Mouse (Mus musculus) hindbrain, postnatal 0 days (tissue): ENCODE measurements at regions not wholly inside any gene's neighbourhood (a gene's known extent, or its start where the extent isn't known, plus 50 kb on each side); places are given as distances from the start of the nearest gene placed in this dataset.

Source experiments
- ATAC-seq: fragments of 200-750 bp; cut with Nextera tagmentation; 2 replicates; pipeline ENCODE4 v1.8.0; 2017; ENCODE audit warnings: mild to moderate bottlenecking, moderate TSS enrichment, moderate library complexity
- DNase-seq: peaks from one replicate; pipeline ENCODE4 v3.0.0-alpha.2; 2015; ENCODE audit warnings: low spot score
- H3K27ac ChIP-seq: fragments of 300-500 bp; sonication (generic); 2 replicates; pipeline ENCODE4 v1.5.1; 2014; ENCODE audit warnings: mild to moderate bottlenecking
- H3K27me3 ChIP-seq: fragments of 300-500 bp; sonication (generic); 2 replicates; pipeline ENCODE4 v1.6.1; 2014; ENCODE audit warnings: low read length, mixed read lengths; ENCODE audit not compliant: insufficient read depth
- H3K36me3 ChIP-seq: fragments of 300-500 bp; sonication (generic); 2 replicates; pipeline ENCODE4 v1.6.1; 2014; ENCODE audit warnings: low read length, mixed read lengths; ENCODE audit not compliant: insufficient read depth
- H3K4me1 ChIP-seq: fragments of 300-500 bp; sonication (generic); 2 replicates; pipeline ENCODE4 v1.6.1; 2014; ENCODE audit warnings: antibody characterized with exemption, low read length, mixed read lengths; ENCODE audit not compliant: insufficient read depth
- H3K4me2 ChIP-seq: fragments of 300-500 bp; sonication (generic); 2 replicates; pipeline ENCODE4 v1.6.1; 2014; ENCODE audit warnings: low read depth, mild to moderate bottlenecking, low read length, moderate library complexity, mixed read lengths
- H3K4me3 ChIP-seq: fragments of 300-500 bp; sonication (generic); 2 replicates; pipeline ENCODE4 v1.5.1; 2014; ENCODE audit warnings: low read length
- H3K9ac ChIP-seq: fragments of 300-500 bp; sonication (generic); replicated peaks from 2 replicates; pipeline ENCODE4 v1.6.1; 2014; ENCODE audit warnings: mild to moderate bottlenecking, low read length, moderate library complexity, mixed read lengths
- H3K9me3 ChIP-seq: fragments of 300-500 bp; sonication (generic); 2 replicates; pipeline ENCODE4 v1.6.1; 2016; ENCODE audit warnings: low read length, mixed read lengths
- CTCF ChIP-seq: IDR thresholded peaks from 2 replicates; pipeline ENCODE4 v1.5.1; 2016; ENCODE audit warnings: antibody characterized with exemption, control low read depth, low read depth
- WGBS: fragments of 180-500 bp; shearing (Covaris S2); extraction: QIAGEN DNeasy Blood & Tissue Kit; methylation state at CpG from one replicate; pipeline ENCODE4 v1.1.7; 2014; 5-methylcytosine and 5-hydroxymethylcytosine counted together

DNA sequence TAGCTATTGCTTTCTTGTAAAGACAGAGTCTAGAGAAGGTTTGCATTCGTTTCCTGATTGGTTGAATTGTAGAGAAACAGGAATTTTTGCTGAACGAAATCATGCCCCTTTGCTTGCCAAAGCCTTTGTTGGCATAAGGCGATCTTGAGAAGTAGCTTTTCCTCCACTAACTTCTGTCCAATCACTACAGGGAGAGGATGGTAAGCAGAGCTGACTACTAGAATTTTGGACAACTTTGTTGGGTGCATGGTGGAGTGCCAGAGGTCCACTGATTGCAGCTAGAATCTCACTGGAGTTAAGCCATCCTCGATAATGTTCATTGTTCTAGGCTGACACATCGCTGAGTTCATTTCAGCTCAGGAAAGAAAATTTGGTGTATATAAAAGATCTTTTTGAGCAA is 131.1 kb upstream of the Nabp1 start:
- no peak overlapping the region for H3K4me3 ChIP-seq
- H3K27me3 ChIP-seq = no peaks in the 10 kb centered on the region
- H3K9me3 ChIP-seq = no peaks in the 10 kb centered on the region
- no peak for TF ChIP-seq CTCF
- peaks cover 6% of the 10 kb centered on the region for H3K4me1 ChIP-seq
- ATAC-seq (no peak), DNase-seq (no peak)
- no peak overlapping the region for H3K27ac ChIP-seq
- 85% methylated on average over 5 of the region's 5 CpGs for WGBS
- no peaks in the 10 kb centered on the region for H3K36me3 ChIP-seq
- H3K4me2 ChIP-seq = no peak overlapping the region
- H3K9ac ChIP-seq = no peak overlapping the region

DNA sequence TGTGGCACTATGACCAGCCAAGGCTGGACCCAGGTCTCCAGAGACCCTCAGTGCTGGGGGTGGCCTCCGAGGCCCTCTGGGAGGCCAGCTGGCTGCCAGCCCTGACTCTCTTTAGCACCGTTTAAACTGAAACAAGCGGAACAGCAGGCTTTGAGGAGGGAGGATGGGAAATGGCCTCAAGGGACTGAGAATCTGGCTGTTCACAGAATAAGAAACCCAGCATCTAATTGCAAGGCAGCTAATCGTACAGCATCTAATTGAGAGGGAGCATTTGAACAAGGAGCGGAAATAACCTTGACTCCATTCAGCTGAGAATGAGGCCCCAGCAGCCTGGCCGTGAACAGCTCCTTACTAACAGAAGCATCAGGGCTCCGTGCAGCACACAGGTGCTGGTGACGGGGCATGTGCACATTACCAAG is 129.2 kb upstream of the Nabp1 start:
- peaks cover 6% of the 10 kb centered on the region for H3K4me1 ChIP-seq
- H3K36me3 ChIP-seq = no peaks in the 10 kb centered on the region
- H3K27ac ChIP-seq = no peak overlapping the region
- no peak overlapping the region for H3K4me3 ChIP-seq
- no peaks in the 10 kb centered on the region for H3K9me3 ChIP-seq
- ATAC-seq (peak; percentile 59), DNase-seq (peak; percentile 61)
- TF ChIP-seq CTCF = no peak
- WGBS = 13% methylated on average over 8 of the region's 8 CpGs
- no peak overlapping the region for H3K4me2 ChIP-seq
- H3K27me3 ChIP-seq = no peaks in the 10 kb centered on the region
- no peak overlapping the region for H3K9ac ChIP-seq

DNA sequence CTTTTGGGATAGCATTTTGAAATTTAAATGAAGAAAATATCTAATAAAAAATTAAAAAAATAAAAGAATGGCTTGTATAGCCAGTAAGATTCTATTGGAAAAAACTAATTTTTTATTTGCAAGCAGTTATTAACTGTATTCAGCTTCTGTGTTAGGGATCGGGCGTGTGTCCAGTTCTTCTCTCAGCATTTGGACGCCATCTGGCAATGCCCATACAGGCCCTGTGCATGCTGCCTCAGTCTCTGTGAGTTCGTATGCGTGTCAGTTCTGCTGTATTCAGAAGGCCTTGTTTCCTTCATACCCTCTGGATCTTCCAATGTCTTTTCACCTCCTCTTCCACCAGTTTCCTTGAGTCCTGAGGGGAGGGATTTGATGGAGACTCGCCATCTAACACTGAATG is 123.8 kb upstream of the Nabp1 start:
- 86% methylated on average over 6 of the region's 6 CpGs for WGBS
- Histone ChIP-seq H3K9ac (no peak overlapping the region), H3K4me1 (no peaks in the 10 kb centered on the region; the same call in 1 of the 2 replicates), H3K27me3 (no peaks in the 10 kb centered on the region), H3K27ac (no peak overlapping the region), H3K4me3 (no peak overlapping the region), H3K4me2 (no peak overlapping the region), H3K36me3 (no peaks in the 10 kb centered on the region), H3K9me3 (no peaks in the 10 kb centered on the region)
- no peak for DNase-seq
- no peak for ATAC-seq
- TF ChIP-seq CTCF = no peak

DNA sequence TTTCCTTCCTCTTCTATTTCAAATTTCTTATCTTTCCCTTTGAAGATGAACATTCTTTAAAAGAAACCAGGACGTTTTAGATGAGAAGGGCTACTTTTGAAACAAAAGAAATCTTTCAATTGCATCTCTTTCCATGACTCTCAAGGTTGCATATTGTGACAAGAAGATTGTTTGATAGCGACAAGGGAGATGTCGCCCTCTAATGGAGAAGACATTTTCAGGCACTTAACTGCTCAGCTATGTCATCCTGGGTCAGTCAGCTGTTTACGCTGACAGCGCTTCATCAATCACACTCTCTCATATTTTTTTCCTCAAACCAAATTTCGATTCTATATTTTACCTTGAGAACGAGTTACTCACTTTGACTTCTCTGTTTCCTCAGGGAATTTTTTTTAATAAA is 122.2 kb upstream of the Nabp1 start:
- Histone ChIP-seq H3K9ac (no peak overlapping the region), H3K9me3 (no peaks in the 10 kb centered on the region), H3K36me3 (no peaks in the 10 kb centered on the region), H3K4me3 (no peak overlapping the region), H3K27me3 (no peaks in the 10 kb centered on the region), H3K4me2 (no peak overlapping the region), H3K4me1 (no peaks in the 10 kb centered on the region), H3K27ac (no peak overlapping the region)
- no peak for ATAC-seq
- DNase-seq = peak; percentile 61
- TF ChIP-seq CTCF = peak; percentile 73
- WGBS = 30% methylated on average over 7 of the region's 7 CpGs

DNA sequence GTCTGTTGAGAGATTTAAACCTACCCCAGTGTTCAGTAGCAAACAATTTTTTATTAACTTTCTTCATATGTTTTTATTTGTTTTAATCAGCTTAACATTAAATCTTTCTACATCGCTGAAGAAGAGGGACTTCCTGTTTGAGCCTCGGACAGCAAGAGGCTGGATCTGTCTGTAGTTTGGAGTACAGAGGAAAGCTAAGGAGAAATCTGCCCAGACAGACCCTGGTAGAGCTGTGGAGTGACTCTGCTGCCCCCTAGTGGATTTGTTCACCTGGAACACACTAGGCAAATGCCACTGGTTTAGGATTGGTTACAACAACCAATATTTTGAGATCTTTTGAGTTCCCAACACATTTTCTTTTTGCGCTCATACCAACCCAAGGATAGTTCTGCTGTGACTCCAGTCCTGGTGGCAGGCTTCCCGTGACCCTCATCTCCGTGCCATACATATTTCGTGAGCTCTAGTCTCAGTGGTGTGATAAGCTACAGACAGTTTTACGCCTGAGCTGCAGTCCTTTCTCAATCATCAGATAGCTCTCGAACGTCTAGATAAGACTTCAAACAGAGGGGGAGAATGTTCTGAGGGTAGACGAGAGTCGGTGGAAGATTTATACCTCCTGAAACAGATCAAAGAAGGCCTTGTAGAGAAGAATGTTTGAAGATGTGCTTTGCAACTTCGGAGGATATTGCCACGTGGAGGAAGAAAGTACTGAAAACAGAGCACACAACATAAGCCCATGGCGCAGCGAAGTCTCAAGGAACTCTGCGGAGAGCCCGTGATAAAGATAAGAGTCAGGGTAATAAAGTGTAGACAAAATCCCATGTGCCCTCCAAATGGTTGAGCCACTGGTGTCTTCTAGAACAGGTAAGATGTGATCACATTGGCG is 119.0 kb upstream of the Nabp1 start:
- Histone ChIP-seq H3K4me3 (no peak overlapping the region), H3K27ac (no peak overlapping the region), H3K4me2 (0 out of 2 replicates have a peak overlapping the region, but pooled peaks have one; percentile 16), H3K4me1 (no peaks in the 10 kb centered on the region), H3K9ac (no peak overlapping the region), H3K9me3 (no peaks in the 10 kb centered on the region), H3K27me3 (no peaks in the 10 kb centered on the region), H3K36me3 (no peaks in the 10 kb centered on the region)
- TF ChIP-seq CTCF = peak; percentile 96
- 51% methylated on average over 18 of the region's 18 CpGs for WGBS
- ATAC-seq (peak; percentile 94), DNase-seq (peak; percentile 93)

DNA sequence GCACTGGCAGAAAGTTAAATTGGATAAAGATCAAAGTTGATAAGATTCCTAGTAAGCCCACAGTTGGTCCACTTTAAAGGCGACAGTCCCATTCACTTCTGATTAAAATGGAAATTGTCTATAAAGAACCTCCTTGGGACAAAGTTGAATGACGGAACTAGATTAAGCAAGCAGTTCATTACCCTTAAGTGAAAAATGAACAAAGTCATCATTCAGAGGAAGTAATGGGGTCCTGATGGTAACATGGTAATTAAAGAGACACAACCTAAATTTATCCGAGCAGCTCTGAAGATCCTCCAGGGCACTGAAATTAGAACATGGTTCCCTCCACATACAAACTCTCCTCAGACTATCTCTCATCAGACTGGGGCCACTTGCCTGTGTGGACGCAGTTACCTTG is 116.4 kb upstream of the Nabp1 start:
- Histone ChIP-seq H3K27me3 (no peaks in the 10 kb centered on the region), H3K9ac (no peak overlapping the region), H3K27ac (no peak overlapping the region), H3K4me1 (no peaks in the 10 kb centered on the region), H3K9me3 (no peaks in the 10 kb centered on the region), H3K36me3 (no peaks in the 10 kb centered on the region), H3K4me3 (no peak overlapping the region), H3K4me2 (no peak overlapping the region)
- 69% methylated on average over 4 of the region's 4 CpGs for WGBS
- no peak for ATAC-seq
- no peak for DNase-seq
- no peak for TF ChIP-seq CTCF
